19 mouse cellular contexts compared by ENCODE assay signal in genomic region chr13:55871410-55871809, GRCm38 (mm10). TPM values are rescaled to one million over a fixed set of nuclear protein-coding genes. Genes with fewer than 3 reads are reported as not detected.
"Had no signal": no experiment of that assay in that cellular context is flagged by ENCODE, and none has a peak within 500 bp of the region (broad histone marks: within the 10 kb centered on the region; RNA-seq: fewer than 3 reads in every experiment).

No protein-coding gene starts in this region.

- ATAC-seq: midbrain, embryonic 15.5 days had no signal

- H3K27me3 ChIP-seq: liver, embryonic 13.5 days; midbrain, embryonic 15.5 days had no signal

- H3K9me3 ChIP-seq: midbrain, embryonic 15.5 days; neural tube, embryonic 12.5 days had no signal

- H3K4me1 ChIP-seq: liver, embryonic 13.5 days; megakaryocyte, embryonic 14.5 days; neural tube, embryonic 12.5 days had no signal

- DNase-seq: kidney, adult 11 months; kidney, adult 9 months; kidney, postnatal 10 days; liver, embryonic 13.5 days; lung, adult 2 months; lung, postnatal 10 days; thymus, postnatal 4 days had no signal

- H3K9ac ChIP-seq: limb, embryonic 12.5 days; liver, embryonic 13.5 days; midbrain, embryonic 15.5 days; neural tube, embryonic 12.5 days had no signal

- H3K36me3 ChIP-seq: limb, embryonic 12.5 days; liver, embryonic 13.5 days; midbrain, embryonic 15.5 days; neural tube, embryonic 12.5 days had no signal

- H3K27ac ChIP-seq: limb, embryonic 12.5 days; liver, embryonic 13.5 days; macrophage; midbrain, embryonic 15.5 days; neural tube, embryonic 12.5 days had no signal

- H3K4me2 ChIP-seq: limb, embryonic 12.5 days; liver, embryonic 13.5 days; midbrain, embryonic 11.5 days; midbrain, embryonic 15.5 days; neural tube, embryonic 12.5 days had no signal

- H3K4me3 ChIP-seq: limb, embryonic 12.5 days; liver, embryonic 13.5 days; megakaryocyte, embryonic 14.5 days; midbrain, embryonic 15.5 days; neural tube, embryonic 12.5 days had no signal

RNA-seq across cellular contexts. Expression of gene Pitx1, which starts 35.4 kb away (rescaled TPM):
- total RNA-seq: layer of hippocampus, adult 8-10 months; layer of hippocampus, postnatal 25 days; left cerebral cortex, adult 8-10 months; left cerebral cortex, postnatal 36 days; monocyte, adult 5-6 weeks; neutrophil, adult 5-6 weeks had no signal
- polyA plus RNA-seq: macrophage had no signal
